Mouse (Mus musculus): Measurements from ENCODE around the gene Ccdc88c. TPM values are rescaled to one million over a fixed set of nuclear protein-coding genes. Genes with fewer than 3 reads are reported as not detected.
A peak's percentile ranks its signal among the peaks of the same experiment; 100 is the strongest.

The Ccdc88c gene
- total and polyA plus RNA-seq, 3 experiments: 3.6 to 5.4 (median 5.2) TPM

DNA sequence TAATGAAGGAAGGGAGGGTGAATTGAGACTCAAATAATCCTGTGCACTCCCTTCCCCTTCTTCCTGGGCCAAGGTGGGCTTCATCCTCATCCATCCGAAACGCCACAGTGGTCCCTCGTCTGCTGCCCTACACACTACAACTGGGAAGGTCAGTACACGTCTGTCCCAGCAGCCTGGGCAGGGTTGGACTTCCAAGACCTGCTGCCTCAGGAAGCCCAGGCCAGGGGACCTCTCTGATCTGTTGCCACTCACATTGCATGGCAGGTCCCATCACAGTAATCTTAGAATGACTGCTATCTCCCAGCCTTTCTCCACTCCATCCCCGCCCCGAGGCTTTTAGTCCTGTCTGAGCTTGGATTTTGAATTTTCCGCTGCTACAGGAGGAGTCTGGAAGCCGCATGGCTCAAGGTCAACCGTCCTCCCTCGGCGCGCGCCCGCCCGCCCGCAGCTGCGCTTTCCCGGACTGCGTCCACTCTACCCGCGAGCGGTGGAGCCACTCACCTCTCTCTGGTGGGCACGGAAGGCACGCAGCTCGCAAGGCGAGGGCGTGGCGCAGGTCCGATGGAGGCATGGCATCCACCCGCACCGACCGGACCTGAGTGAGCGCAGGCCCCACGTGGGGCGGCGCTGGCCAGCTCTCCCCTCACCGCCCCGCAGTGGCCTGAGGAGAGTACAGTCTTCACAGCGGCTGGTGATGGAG, 121.1 kb downstream of the Ccdc88c start, which contains the start of gene Gpr68:
TSS of gene Gpr68 (minus strand) at position 601 of the 700 bp plus-strand sequence.
- peak in 1 of 2 experiments; percentile 30 for DNase-seq
- no peaks in the 10 kb centered on the region for H3K79me2 ChIP-seq (replicated peaks; ENCODE audit: control insufficient read depth, insufficient read depth, low read length)
- intact Hi-C loops (cut with DNase I): no loop called here
- H3K4me3 ChIP-seq: peak within 1 kb of the TSS; percentile 39
- H3K9ac ChIP-seq (ENCODE audit: low read depth, low read length): peak within 1 kb of the TSS; percentile 64; the same call in 1 of the 2 replicates
- H3K36me3 ChIP-seq (ENCODE audit: control insufficient read depth, insufficient read depth, low read length): no peaks in the 10 kb centered on the region
- H3K4me1 ChIP-seq (ENCODE audit: control insufficient read depth, insufficient read depth, low read length): no peaks in the 10 kb centered on the region
- TF ChIP-seq POLR2A (IDR thresholded peaks at IDR 0.05; ENCODE audit: insufficient read depth, low read depth, low read length): no peak
- no peak for TF ChIP-seq CTCF (IDR thresholded peaks at IDR 0.05)
- TF ChIP-seq EP300 (IDR thresholded peaks at IDR 0.05; ENCODE audit: insufficient read depth, low read depth, low read length): no peak
- H3K27ac ChIP-seq: no peak within 1 kb of the TSS
- WGBS: 5% methylated on average over 39 of the region's 39 CpGs
- no peaks in the 10 kb centered on the region for H3K27me3 ChIP-seq (ENCODE audit: control insufficient read depth, insufficient read depth, low read length)

DNA sequence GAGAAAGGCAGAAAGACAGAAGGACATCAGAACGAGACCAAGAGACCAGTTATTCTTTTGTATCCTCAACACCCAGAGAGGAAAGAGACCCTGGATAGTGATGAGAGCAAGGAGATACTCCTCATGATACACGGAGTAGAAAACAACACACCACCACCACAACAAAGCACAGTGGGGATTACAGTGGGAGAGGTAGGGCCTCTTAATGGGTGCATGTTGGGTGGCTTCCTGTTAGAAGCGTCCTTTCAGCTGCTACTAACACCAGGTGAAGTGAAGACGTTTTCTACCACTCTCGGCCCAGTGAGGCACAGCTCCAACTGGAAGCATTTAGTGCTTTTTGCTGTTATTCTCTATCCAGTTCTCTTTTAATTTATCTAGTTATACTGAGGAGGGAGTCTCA, 122.0 kb downstream of the Ccdc88c start:
- no peak overlapping the region for H3K4me3 ChIP-seq

DNA sequence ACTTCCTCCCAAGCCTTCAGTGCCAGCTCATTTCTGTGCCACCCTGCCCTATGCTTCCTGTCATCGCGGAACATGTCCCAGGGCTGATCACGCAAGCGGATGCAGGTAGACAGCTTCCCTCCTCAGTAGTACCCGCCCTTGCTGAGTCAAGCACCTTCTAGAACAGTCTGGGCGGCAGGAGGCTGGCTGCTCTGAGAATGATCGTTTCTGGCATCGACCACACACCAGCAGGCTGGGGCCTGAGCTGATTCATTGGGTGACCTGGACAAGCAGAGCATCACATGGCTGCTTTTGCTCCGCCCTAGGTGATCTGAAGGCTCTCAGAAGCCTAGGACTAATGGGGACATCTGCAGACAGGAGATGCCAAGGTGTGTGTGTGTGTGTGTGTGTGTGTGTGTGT, 125.1 kb downstream of the Ccdc88c start:
- Histone ChIP-seq H3K4me3 (no peak overlapping the region), H3K79me2 (replicated peaks; ENCODE audit: control insufficient read depth, insufficient read depth, low read length) (no peaks in the 10 kb centered on the region), H3K27me3 (ENCODE audit: control insufficient read depth, insufficient read depth, low read length) (peaks cover 7% of the 10 kb centered on the region), H3K9ac (ENCODE audit: low read depth, low read length) (no peak overlapping the region), H3K4me1 (ENCODE audit: control insufficient read depth, insufficient read depth, low read length) (no peaks in the 10 kb centered on the region; the same call in 1 of the 2 replicates), H3K27ac (no peak overlapping the region), H3K36me3 (ENCODE audit: control insufficient read depth, insufficient read depth, low read length) (no peaks in the 10 kb centered on the region)
- TF ChIP-seq POLR2A (IDR thresholded peaks at IDR 0.05; ENCODE audit: insufficient read depth, low read depth, low read length): no peak
- TF ChIP-seq EP300 (IDR thresholded peaks at IDR 0.05; ENCODE audit: insufficient read depth, low read depth, low read length): no peak
- TF ChIP-seq CTCF (IDR thresholded peaks at IDR 0.05): no peak
- WGBS: 86% methylated on average over 9 of the region's 9 CpGs
- intact Hi-C loops (cut with DNase I): no loop called here
- DNase-seq: peak in 1 of 2 experiments; percentile 20

More for the DNA sequence above, 122.0 kb downstream of the Ccdc88c start:
- Histone ChIP-seq H3K79me2 (replicated peaks; ENCODE audit: control insufficient read depth, insufficient read depth, low read length) (no peaks in the 10 kb centered on the region), H3K4me1 (ENCODE audit: control insufficient read depth, insufficient read depth, low read length) (no peaks in the 10 kb centered on the region), H3K27ac (no peak overlapping the region), H3K9ac (ENCODE audit: low read depth, low read length) (no peak overlapping the region), H3K36me3 (ENCODE audit: control insufficient read depth, insufficient read depth, low read length) (no peaks in the 10 kb centered on the region), H3K27me3 (ENCODE audit: control insufficient read depth, insufficient read depth, low read length) (no peaks in the 10 kb centered on the region)
- TF ChIP-seq EP300 (IDR thresholded peaks at IDR 0.05; ENCODE audit: insufficient read depth, low read depth, low read length): no peak
- TF ChIP-seq CTCF (IDR thresholded peaks at IDR 0.05): no peak
- no peak for TF ChIP-seq POLR2A (IDR thresholded peaks at IDR 0.05; ENCODE audit: insufficient read depth, low read depth, low read length)
- intact Hi-C loops (cut with DNase I): no loop called here
- 85% methylated on average over 5 of the region's 5 CpGs for WGBS
- no peak for DNase-seq

DNA sequence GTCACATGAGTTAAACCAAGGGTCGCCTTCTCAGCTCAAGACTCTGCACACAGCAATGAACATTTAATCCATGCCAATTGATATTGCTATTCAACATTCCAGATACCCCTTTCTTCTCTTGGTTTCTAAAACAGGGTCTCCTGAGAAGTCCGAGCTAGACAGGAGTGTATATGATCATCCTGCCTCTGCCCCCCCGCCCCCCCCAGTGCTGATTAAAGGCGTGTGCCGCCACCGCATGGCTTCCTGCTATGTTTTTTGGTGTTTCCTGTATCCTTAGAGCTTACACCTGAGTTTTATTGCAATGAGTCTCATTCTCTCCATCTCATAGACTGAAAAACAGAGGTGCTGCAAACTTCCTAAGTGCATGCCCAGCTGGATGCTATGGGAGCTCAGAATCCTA, 127.5 kb downstream of the Ccdc88c start:
- intact Hi-C loops (cut with DNase I): no loop called here
- H3K4me1 ChIP-seq (ENCODE audit: control insufficient read depth, insufficient read depth, low read length): no peaks in the 10 kb centered on the region; the same call in 1 of the 2 replicates
- 49% methylated on average over 6 of the region's 6 CpGs for WGBS
- no peaks in the 10 kb centered on the region for H3K36me3 ChIP-seq (ENCODE audit: control insufficient read depth, insufficient read depth, low read length)
- H3K79me2 ChIP-seq (replicated peaks; ENCODE audit: control insufficient read depth, insufficient read depth, low read length): no peaks in the 10 kb centered on the region
- TF ChIP-seq POLR2A (IDR thresholded peaks at IDR 0.05; ENCODE audit: insufficient read depth, low read depth, low read length) (no peak), EP300 (IDR thresholded peaks at IDR 0.05; ENCODE audit: insufficient read depth, low read depth, low read length) (no peak), CTCF (IDR thresholded peaks at IDR 0.05) (no peak)
- H3K27ac ChIP-seq: no peak overlapping the region
- DNase-seq: no peak
- no peak overlapping the region for H3K4me3 ChIP-seq
- peaks cover 7% of the 10 kb centered on the region for H3K27me3 ChIP-seq (ENCODE audit: control insufficient read depth, insufficient read depth, low read length)
- no peak overlapping the region for H3K9ac ChIP-seq (ENCODE audit: low read depth, low read length)

DNA sequence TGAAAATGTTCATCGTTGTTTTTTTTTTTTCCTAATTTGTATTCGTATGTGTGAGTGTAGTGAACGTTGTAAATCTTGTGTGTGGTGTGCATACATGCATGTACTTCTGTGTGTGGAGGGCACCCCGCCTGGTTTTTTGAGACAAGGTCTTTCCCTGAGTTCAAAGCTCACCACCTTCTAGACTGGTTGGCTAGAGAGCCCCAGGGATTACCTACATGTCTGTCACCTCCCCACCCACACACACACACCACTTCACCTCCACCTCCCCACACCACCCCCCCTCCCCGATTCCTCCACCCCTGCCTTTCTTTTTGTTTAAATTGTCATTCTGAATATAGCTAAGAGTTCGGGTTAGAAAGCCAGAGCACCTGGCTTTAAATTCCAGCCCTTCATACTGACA, 128.0 kb downstream of the Ccdc88c start:
- no peaks in the 10 kb centered on the region for H3K36me3 ChIP-seq (ENCODE audit: control insufficient read depth, insufficient read depth, low read length)
- H3K27ac ChIP-seq: no peak overlapping the region
- peaks cover 7% of the 10 kb centered on the region for H3K27me3 ChIP-seq (ENCODE audit: control insufficient read depth, insufficient read depth, low read length)
- no peaks in the 10 kb centered on the region for H3K79me2 ChIP-seq (replicated peaks; ENCODE audit: control insufficient read depth, insufficient read depth, low read length)
- intact Hi-C loops (cut with DNase I): no loop called here
- no peaks in the 10 kb centered on the region; the same call in 1 of the 2 replicates for H3K4me1 ChIP-seq (ENCODE audit: control insufficient read depth, insufficient read depth, low read length)
- no peak for TF ChIP-seq EP300 (IDR thresholded peaks at IDR 0.05; ENCODE audit: insufficient read depth, low read depth, low read length)
- no peak for TF ChIP-seq CTCF (IDR thresholded peaks at IDR 0.05)
- TF ChIP-seq POLR2A (IDR thresholded peaks at IDR 0.05; ENCODE audit: insufficient read depth, low read depth, low read length): no peak
- no peak for DNase-seq
- 78% methylated on average over 6 of the region's 6 CpGs for WGBS
- H3K4me3 ChIP-seq: no peak overlapping the region
- H3K9ac ChIP-seq (ENCODE audit: low read depth, low read length): no peak overlapping the region

DNA sequence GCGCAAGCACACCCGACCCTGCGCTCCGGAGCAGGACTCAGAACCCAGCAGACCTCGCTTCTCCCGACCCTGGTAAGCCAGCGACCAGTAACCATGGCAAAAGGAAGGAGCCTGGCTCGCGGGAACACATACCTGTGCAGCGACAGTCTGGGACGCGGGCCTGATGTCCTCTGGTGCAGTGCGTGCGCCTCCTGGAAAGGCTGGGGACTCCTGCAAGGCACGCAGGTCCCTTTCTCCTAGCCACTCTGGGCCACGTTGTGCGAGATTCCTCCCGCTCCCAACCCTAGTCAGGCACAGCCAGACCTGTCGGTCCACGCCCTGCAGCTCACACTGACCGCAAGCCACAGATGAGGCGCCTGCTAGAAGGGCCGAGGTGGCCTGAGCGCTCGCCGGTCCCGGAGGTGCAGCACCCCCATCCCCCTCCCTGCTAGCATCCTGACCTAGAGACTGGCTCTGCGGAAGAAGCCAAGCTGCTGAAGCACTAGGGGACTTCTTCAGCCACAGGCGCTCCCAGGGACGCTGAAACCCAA, 129.7 kb downstream of the Ccdc88c start:
- H3K27me3 ChIP-seq (ENCODE audit: control insufficient read depth, insufficient read depth, low read length): peaks cover 7% of the 10 kb centered on the region
- no peaks in the 10 kb centered on the region for H3K79me2 ChIP-seq (replicated peaks; ENCODE audit: control insufficient read depth, insufficient read depth, low read length)
- DNase-seq: peak in 1 of 2 experiments; percentile 11
- no peak overlapping the region for H3K9ac ChIP-seq (ENCODE audit: low read depth, low read length)
- 3% methylated on average over 30 of the region's 30 CpGs for WGBS
- TF ChIP-seq EP300 (IDR thresholded peaks at IDR 0.05; ENCODE audit: insufficient read depth, low read depth, low read length): no peak
- no peak for TF ChIP-seq POLR2A (IDR thresholded peaks at IDR 0.05; ENCODE audit: insufficient read depth, low read depth, low read length)
- TF ChIP-seq CTCF (IDR thresholded peaks at IDR 0.05): no peak
- intact Hi-C loops (cut with DNase I): no loop called here
- H3K27ac ChIP-seq: no peak overlapping the region
- no peaks in the 10 kb centered on the region for H3K36me3 ChIP-seq (ENCODE audit: control insufficient read depth, insufficient read depth, low read length)
- no peaks in the 10 kb centered on the region; the same call in 1 of the 2 replicates for H3K4me1 ChIP-seq (ENCODE audit: control insufficient read depth, insufficient read depth, low read length)
- H3K4me3 ChIP-seq: no peak overlapping the region

All from heart, adult 2 months (tissue).